Mouse (Mus musculus): ENCODE results near the gene Prkcb. TPM values are rescaled to one million over a fixed set of nuclear protein-coding genes. Genes with fewer than 3 reads are reported as not detected.

The Prkcb gene
- polyA plus RNA-seq, 1 experiment from 2014 or later, result 3.7 TPM

DNA sequence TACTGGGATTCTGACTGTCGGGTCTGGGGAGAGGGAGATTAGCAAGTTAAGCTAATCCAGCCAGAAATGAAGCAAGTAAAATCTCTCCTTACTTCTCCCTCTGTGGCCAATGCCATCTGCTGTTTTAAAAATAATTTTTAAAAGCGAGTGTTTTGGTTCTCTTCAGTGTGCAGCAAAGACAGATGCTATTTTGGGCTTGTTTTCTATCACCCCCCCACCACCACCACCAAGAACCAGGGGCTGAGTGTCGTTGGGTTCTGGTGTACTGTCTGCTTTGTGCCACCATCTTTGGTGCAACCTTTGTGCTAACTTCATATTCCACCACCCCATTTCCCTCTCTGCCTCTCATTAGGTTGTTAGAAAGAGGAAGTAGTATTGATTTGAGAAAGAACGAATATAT, 289.0 kb downstream of the Prkcb start:
- H3K4me3 ChIP-seq (ENCODE audit: low read depth, low read length), result no peak overlapping the region
- H3K4me2 ChIP-seq, result no peak overlapping the region
- ATAC-seq (replicated peaks; ENCODE audit: low FRiP score) (no peak), DNase-seq (ENCODE audit: low spot score) (no peak)
- H3K36me3 ChIP-seq (ENCODE audit: control insufficient read depth, insufficient read depth, low read length), result no peaks in the 10 kb centered on the region
- no peaks in the 10 kb centered on the region for H3K27me3 ChIP-seq (replicated peaks; ENCODE audit: control insufficient read depth, insufficient read depth, low read length)
- H3K9me3 ChIP-seq (ENCODE audit: control insufficient read depth, low read length), result no peaks in the 10 kb centered on the region
- no peak overlapping the region for H3K9ac ChIP-seq (ENCODE audit: low read depth, low read length)
- no peak overlapping the region for H3K27ac ChIP-seq (ENCODE audit: low read depth, low read length)
- WGBS, result 74% methylated on average over 4 of the region's 4 CpGs
- no peaks in the 10 kb centered on the region for H3K4me1 ChIP-seq (replicated peaks; ENCODE audit: control insufficient read depth, insufficient read depth, low read length)

DNA sequence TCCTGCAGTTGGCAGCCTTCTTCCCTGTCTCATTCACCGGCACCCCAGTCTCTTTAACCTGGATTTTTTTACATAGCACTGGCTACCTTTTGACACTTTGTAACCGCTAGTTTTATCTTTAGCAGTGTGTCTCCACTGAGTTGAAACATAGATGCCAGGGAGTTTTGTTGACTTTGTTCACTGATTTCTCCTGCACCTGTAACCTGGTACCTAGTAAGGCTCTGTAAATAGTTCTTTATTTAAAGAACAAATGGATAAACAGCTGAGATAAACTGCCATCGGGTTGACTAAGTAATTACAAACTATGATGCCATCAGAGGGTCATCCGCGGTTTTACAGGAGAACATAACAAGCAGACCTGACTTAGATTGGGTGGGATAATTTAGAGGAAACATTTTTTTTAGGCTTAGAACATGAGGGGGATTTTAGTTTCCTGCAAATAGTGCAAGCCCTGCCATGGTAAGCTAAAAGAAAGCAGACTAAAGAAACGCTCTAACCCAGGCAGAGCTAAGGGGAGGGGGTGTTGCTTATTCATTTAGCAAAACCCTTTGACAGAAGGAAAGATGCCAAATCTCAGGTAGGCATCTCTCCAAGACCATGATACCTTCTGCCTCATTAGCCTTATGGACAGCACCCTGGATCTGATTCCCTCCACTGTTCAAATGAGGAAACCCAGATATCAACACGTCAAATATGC, 291.1 kb downstream of the Prkcb start:
- no peak for ATAC-seq (replicated peaks; ENCODE audit: low FRiP score)
- no peaks in the 10 kb centered on the region for H3K27me3 ChIP-seq (replicated peaks; ENCODE audit: control insufficient read depth, insufficient read depth, low read length)
- H3K36me3 ChIP-seq (ENCODE audit: control insufficient read depth, insufficient read depth, low read length), result no peaks in the 10 kb centered on the region
- no peak overlapping the region for H3K9ac ChIP-seq (ENCODE audit: low read depth, low read length)
- H3K9me3 ChIP-seq (ENCODE audit: control insufficient read depth, low read length), result no peaks in the 10 kb centered on the region
- H3K27ac ChIP-seq (ENCODE audit: low read depth, low read length), result no peak overlapping the region
- 74% methylated on average over 7 of the region's 7 CpGs for WGBS
- no peak for DNase-seq (ENCODE audit: low spot score)
- H3K4me3 ChIP-seq (ENCODE audit: low read depth, low read length), result no peak overlapping the region
- H3K4me2 ChIP-seq, result no peak overlapping the region
- H3K4me1 ChIP-seq (replicated peaks; ENCODE audit: control insufficient read depth, insufficient read depth, low read length), result no peaks in the 10 kb centered on the region

DNA sequence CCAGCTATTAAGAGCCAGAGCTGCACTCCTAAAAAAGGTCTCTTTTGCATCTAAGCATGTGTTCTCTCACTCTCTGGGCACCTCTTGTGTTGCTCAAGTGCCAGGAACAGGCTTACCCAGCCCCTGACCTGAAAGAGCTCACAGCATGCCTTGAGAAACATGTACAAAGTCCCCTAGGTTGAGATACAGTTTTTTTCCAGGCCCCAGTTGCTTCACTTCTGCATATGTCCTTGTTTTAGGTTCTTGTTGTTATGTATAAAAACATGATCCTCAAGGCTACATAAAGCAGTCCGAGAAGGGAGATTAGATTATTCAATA, 291.6 kb downstream of the Prkcb start:
- ATAC-seq (replicated peaks; ENCODE audit: low FRiP score) (no peak), DNase-seq (ENCODE audit: low spot score) (no peak)
- Histone ChIP-seq H3K4me1 (replicated peaks; ENCODE audit: control insufficient read depth, insufficient read depth, low read length) (no peaks in the 10 kb centered on the region), H3K36me3 (ENCODE audit: control insufficient read depth, insufficient read depth, low read length) (no peaks in the 10 kb centered on the region), H3K9me3 (ENCODE audit: control insufficient read depth, low read length) (no peaks in the 10 kb centered on the region), H3K27ac (ENCODE audit: low read depth, low read length) (no peak overlapping the region), H3K9ac (ENCODE audit: low read depth, low read length) (no peak overlapping the region), H3K4me2 (no peak overlapping the region), H3K4me3 (ENCODE audit: low read depth, low read length) (no peak overlapping the region), H3K27me3 (replicated peaks; ENCODE audit: control insufficient read depth, insufficient read depth, low read length) (no peaks in the 10 kb centered on the region)
- 74% methylated on average over 1 of the region's 1 CpGs for WGBS

DNA sequence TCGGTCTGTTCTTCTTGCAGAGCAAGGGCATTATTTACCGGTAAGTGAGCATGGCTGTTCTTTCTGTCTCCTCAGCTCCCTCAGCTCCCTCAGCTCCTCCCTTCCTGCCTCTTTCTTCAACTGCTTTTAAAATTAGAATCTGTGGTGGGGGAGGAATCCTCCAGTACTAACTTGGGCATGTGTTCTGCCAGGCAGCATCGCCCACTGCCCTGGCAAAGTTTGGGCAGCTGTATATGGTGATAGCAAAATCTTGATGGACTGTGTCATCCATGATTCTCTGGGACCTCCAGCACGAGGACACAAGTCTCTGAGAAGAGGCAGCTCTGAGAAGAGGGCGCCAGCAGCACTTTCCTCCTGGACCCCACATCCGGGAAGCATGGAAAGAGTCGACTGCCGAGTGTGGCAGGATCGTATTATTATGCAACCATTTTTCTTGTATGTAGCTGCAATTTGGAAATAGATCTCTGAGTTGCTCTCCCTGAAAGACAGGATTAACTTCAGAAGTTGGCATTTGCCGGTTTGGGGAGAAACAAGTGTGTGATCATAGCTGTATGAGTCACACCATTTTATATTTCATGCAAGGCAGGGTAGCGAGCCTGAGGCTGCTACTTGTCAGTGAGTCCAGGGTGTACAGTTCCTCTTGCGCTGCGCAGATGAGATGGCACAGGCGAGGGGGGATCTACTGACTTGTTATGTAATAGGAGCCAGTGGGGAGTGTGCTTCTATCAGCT, 296.0 kb downstream of the Prkcb start:
- H3K36me3 ChIP-seq (ENCODE audit: control insufficient read depth, insufficient read depth, low read length), result no peaks in the 10 kb centered on the region
- no peak overlapping the region for H3K4me2 ChIP-seq
- no peak overlapping the region for H3K27ac ChIP-seq (ENCODE audit: low read depth, low read length)
- no peaks in the 10 kb centered on the region for H3K9me3 ChIP-seq (ENCODE audit: control insufficient read depth, low read length)
- 79% methylated on average over 14 of the region's 14 CpGs for WGBS
- H3K27me3 ChIP-seq (replicated peaks; ENCODE audit: control insufficient read depth, insufficient read depth, low read length), result no peaks in the 10 kb centered on the region
- ATAC-seq (replicated peaks; ENCODE audit: low FRiP score) (no peak), DNase-seq (ENCODE audit: low spot score) (no peak)
- H3K4me3 ChIP-seq (ENCODE audit: low read depth, low read length), result no peak overlapping the region
- H3K9ac ChIP-seq (ENCODE audit: low read depth, low read length), result no peak overlapping the region
- no peaks in the 10 kb centered on the region for H3K4me1 ChIP-seq (replicated peaks; ENCODE audit: control insufficient read depth, insufficient read depth, low read length)

DNA sequence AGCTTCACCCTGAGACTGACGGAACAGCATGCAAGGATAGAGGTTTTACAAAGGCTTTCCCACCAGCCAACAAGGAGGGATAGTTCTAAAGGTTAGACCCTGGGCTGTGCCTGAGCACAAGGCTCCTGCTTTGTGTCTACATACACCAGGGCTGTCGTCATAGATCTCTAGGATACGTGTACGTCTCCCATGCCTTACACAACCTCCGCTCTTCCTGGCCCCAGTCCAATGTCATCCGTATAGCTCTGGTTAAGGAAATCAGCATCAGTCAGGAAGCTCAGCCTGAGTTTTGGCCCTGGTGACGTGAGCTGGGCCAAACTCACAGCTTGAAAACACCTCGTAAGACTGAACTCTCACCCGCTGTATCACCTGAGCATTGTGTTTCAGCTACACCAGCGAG, 307.3 kb downstream of the Prkcb start:
- H3K9ac ChIP-seq (ENCODE audit: low read depth, low read length), result no peak overlapping the region
- no peak overlapping the region for H3K4me3 ChIP-seq (ENCODE audit: low read depth, low read length)
- no peak for DNase-seq (ENCODE audit: low spot score)
- no peaks in the 10 kb centered on the region for H3K36me3 ChIP-seq (ENCODE audit: control insufficient read depth, insufficient read depth, low read length)
- no peaks in the 10 kb centered on the region for H3K27me3 ChIP-seq (replicated peaks; ENCODE audit: control insufficient read depth, insufficient read depth, low read length)
- no peak overlapping the region for H3K4me2 ChIP-seq
- H3K27ac ChIP-seq (ENCODE audit: low read depth, low read length), result no peak overlapping the region
- 71% methylated on average over 10 of the region's 10 CpGs for WGBS
- no peaks in the 10 kb centered on the region for H3K4me1 ChIP-seq (replicated peaks; ENCODE audit: control insufficient read depth, insufficient read depth, low read length)
- no peak for ATAC-seq (replicated peaks; ENCODE audit: low FRiP score)
- no peaks in the 10 kb centered on the region for H3K9me3 ChIP-seq (ENCODE audit: control insufficient read depth, low read length)

DNA sequence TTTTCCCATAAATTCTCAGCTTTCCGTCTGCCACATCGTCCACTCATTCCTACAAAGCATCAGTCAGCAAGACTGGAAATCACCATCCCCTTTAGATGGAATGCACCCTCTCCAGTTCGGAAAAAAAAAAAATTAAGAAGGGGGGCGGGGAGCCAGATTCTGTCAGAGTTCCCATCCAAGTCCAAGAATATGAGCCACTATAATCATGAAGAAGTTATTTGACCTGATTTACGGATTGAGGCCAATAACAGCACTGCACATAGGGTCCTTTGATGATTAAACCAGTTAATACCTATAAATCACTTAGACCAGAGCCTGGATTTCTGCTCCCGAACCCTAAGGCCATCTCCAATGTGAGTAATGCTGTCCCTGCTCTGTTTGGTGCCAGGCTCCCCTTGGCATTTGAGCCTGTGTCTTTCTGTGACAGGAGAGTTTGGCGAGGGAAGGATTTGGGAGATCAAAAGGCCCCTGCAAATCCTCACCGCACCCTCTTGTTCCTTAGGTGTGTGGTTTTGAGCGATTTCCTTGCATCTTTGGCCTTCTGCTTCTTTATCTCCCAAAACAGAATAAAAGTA, 308.1 kb downstream of the Prkcb start:
- DNase-seq (ENCODE audit: low spot score) (no peak), ATAC-seq (replicated peaks; ENCODE audit: low FRiP score) (no peak)
- WGBS, result 71% methylated on average over 9 of the region's 9 CpGs
- H3K4me3 ChIP-seq (ENCODE audit: low read depth, low read length), result no peak overlapping the region
- no peak overlapping the region for H3K4me2 ChIP-seq
- H3K27ac ChIP-seq (ENCODE audit: low read depth, low read length), result no peak overlapping the region
- H3K36me3 ChIP-seq (ENCODE audit: control insufficient read depth, insufficient read depth, low read length), result no peaks in the 10 kb centered on the region
- no peaks in the 10 kb centered on the region for H3K9me3 ChIP-seq (ENCODE audit: control insufficient read depth, low read length)
- no peak overlapping the region for H3K9ac ChIP-seq (ENCODE audit: low read depth, low read length)
- H3K27me3 ChIP-seq (replicated peaks; ENCODE audit: control insufficient read depth, insufficient read depth, low read length), result no peaks in the 10 kb centered on the region
- no peaks in the 10 kb centered on the region for H3K4me1 ChIP-seq (replicated peaks; ENCODE audit: control insufficient read depth, insufficient read depth, low read length)

DNA sequence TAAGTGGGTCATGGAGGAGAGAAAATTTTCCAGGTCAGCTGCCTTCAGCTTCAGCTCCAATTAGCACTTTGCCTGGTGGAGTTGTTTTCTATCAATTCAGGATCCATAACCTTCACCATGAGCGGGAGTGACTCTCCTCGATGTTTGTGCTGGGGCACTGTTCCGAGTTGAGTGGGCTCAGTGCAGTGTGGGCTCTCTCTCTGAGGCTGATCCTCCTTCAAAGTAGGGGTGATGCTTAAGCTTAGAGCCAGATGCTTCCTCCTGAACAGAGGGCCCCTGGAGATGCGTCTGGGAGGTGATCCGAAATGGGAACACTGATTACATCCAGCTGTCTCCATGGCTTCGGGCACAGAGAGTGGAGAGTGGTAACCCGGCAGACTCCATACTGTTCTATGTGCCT, 308.8 kb downstream of the Prkcb start:
- H3K9me3 ChIP-seq (ENCODE audit: control insufficient read depth, low read length), result no peaks in the 10 kb centered on the region
- 77% methylated on average over 7 of the region's 7 CpGs for WGBS
- no peak overlapping the region for H3K4me3 ChIP-seq (ENCODE audit: low read depth, low read length)
- H3K36me3 ChIP-seq (ENCODE audit: control insufficient read depth, insufficient read depth, low read length), result no peaks in the 10 kb centered on the region
- ATAC-seq (replicated peaks; ENCODE audit: low FRiP score) (no peak), DNase-seq (ENCODE audit: low spot score) (no peak)
- H3K4me2 ChIP-seq, result no peak overlapping the region
- H3K9ac ChIP-seq (ENCODE audit: low read depth, low read length), result no peak overlapping the region
- no peak overlapping the region for H3K27ac ChIP-seq (ENCODE audit: low read depth, low read length)
- no peaks in the 10 kb centered on the region for H3K4me1 ChIP-seq (replicated peaks; ENCODE audit: control insufficient read depth, insufficient read depth, low read length)
- no peaks in the 10 kb centered on the region for H3K27me3 ChIP-seq (replicated peaks; ENCODE audit: control insufficient read depth, insufficient read depth, low read length)

- Histone ChIP-seq H3K4me3 (ENCODE audit: low read depth, low read length) (no peak overlapping the region), H3K36me3 (ENCODE audit: control insufficient read depth, insufficient read depth, low read length) (no peaks in the 10 kb centered on the region), H3K27ac (ENCODE audit: low read depth, low read length) (no peak overlapping the region), H3K9me3 (ENCODE audit: control insufficient read depth, low read length) (no peaks in the 10 kb centered on the region), H3K4me2 (no peak overlapping the region), H3K9ac (ENCODE audit: low read depth, low read length) (no peak overlapping the region), H3K4me1 (replicated peaks; ENCODE audit: control insufficient read depth, insufficient read depth, low read length) (no peaks in the 10 kb centered on the region), H3K27me3 (replicated peaks; ENCODE audit: control insufficient read depth, insufficient read depth, low read length) (no peaks in the 10 kb centered on the region)
- no peak for DNase-seq (ENCODE audit: low spot score)
- 71% methylated on average over 7 of the region's 7 CpGs for WGBS
- ATAC-seq (replicated peaks; ENCODE audit: low FRiP score), result no peak
Observed at GRCm38 (mm10) chr7:122600856-122601255, 312.3 kb downstream of the Prkcb start.

DNA sequence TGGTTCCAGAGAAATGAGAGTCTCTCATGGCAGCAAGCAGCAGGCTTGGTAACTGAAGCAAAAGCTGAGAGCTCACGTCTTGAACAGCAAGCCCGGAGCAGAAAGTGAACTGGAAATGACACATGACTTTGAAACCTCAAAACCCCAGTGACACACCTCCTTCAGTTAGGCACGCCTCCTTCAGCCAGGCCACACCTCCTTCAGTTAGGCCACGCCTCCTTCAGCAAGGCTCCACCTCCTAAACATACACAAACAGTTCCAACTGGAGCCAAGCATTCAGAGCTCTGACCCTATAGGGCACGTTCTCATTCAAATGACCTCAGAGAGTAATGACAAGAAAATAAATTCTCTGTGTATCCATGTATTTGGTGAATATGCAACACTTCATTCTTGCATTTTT, 316.5 kb downstream of the Prkcb start:
- Histone ChIP-seq H3K27me3 (replicated peaks; ENCODE audit: control insufficient read depth, insufficient read depth, low read length) (no peaks in the 10 kb centered on the region), H3K4me3 (ENCODE audit: low read depth, low read length) (no peak overlapping the region), H3K36me3 (ENCODE audit: control insufficient read depth, insufficient read depth, low read length) (no peaks in the 10 kb centered on the region), H3K4me2 (no peak overlapping the region), H3K4me1 (replicated peaks; ENCODE audit: control insufficient read depth, insufficient read depth, low read length) (no peaks in the 10 kb centered on the region), H3K27ac (ENCODE audit: low read depth, low read length) (no peak overlapping the region), H3K9me3 (ENCODE audit: control insufficient read depth, low read length) (no peaks in the 10 kb centered on the region), H3K9ac (ENCODE audit: low read depth, low read length) (no peak overlapping the region)
- WGBS, result 71% methylated on average over 5 of the region's 5 CpGs
- no peak for DNase-seq (ENCODE audit: low spot score)
- ATAC-seq (replicated peaks; ENCODE audit: low FRiP score), result no peak
